Mouse (Mus musculus): ENCODE data around the gene Ptpn3. TPM values are rescaled to one million over a fixed set of nuclear protein-coding genes. Genes with fewer than 3 reads are reported as not detected.

The Ptpn3 gene
- total and polyA plus RNA-seq, 2 experiments = 12.7 to 18.4 TPM

DNA sequence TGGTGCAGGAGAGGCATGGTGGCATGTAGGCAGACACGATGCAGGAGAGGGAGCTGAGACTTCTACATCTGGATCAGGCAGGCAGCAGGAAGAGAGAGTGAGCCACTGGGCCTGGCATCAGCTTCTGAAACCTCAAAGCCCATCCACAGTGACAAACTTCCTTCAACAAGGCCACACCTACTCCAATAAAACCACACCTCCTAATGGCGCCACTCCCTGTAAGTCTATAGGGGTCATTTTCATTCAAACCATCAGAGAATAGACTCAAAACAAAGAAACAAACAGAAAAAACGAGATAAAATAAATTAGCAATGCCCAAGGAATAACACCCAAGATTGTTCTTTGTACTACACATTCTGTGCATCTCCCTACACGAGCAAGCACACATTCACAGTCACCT, 122.8 kb downstream of the Ptpn3 start:
- no peak for DNase-seq (ENCODE audit: extremely low read depth, low read depth, low spot score)
- Histone ChIP-seq H3K27ac (replicated peaks; ENCODE audit: insufficient read depth, low read depth, low read length) (no peak overlapping the region), H3K79me2 (ENCODE audit: control insufficient read depth, insufficient read depth, low read length) (no peaks in the 10 kb centered on the region), H3K27me3 (ENCODE audit: control insufficient read depth, insufficient read depth, low read length) (no peaks in the 10 kb centered on the region), H3K9ac (ENCODE audit: low read depth, low read length) (no peak overlapping the region), H3K36me3 (ENCODE audit: control insufficient read depth, insufficient read depth, low read length) (no peaks in the 10 kb centered on the region), H3K4me3 (ENCODE audit: insufficient read depth, low read depth, low read length) (no peak overlapping the region), H3K4me1 (ENCODE audit: control insufficient read depth, insufficient read depth, low read length) (no peaks in the 10 kb centered on the region)
- 82% methylated on average over 4 of the region's 4 CpGs for WGBS
- TF ChIP-seq POLR2A (IDR thresholded peaks at IDR 0.05; ENCODE audit: extremely low read depth, insufficient read depth, low read length) (no peak), CTCF (IDR thresholded peaks at IDR 0.05; ENCODE audit: low read depth, low read length) (no peak)

GRCm38 (mm10) chr4:57175329-57175728, 126.3 kb downstream of the Ptpn3 start:
- Histone ChIP-seq H3K9ac (ENCODE audit: low read depth, low read length) (no peak overlapping the region), H3K36me3 (ENCODE audit: control insufficient read depth, insufficient read depth, low read length) (no peaks in the 10 kb centered on the region), H3K27me3 (ENCODE audit: control insufficient read depth, insufficient read depth, low read length) (no peaks in the 10 kb centered on the region), H3K27ac (replicated peaks; ENCODE audit: insufficient read depth, low read depth, low read length) (no peak overlapping the region), H3K4me1 (ENCODE audit: control insufficient read depth, insufficient read depth, low read length) (no peaks in the 10 kb centered on the region), H3K4me3 (ENCODE audit: insufficient read depth, low read depth, low read length) (no peak overlapping the region), H3K79me2 (ENCODE audit: control insufficient read depth, insufficient read depth, low read length) (no peaks in the 10 kb centered on the region)
- no peak for DNase-seq (ENCODE audit: extremely low read depth, low read depth, low spot score)
- WGBS = 66% methylated on average over 10 of the region's 10 CpGs
- TF ChIP-seq POLR2A (IDR thresholded peaks at IDR 0.05; ENCODE audit: extremely low read depth, insufficient read depth, low read length) (no peak), CTCF (IDR thresholded peaks at IDR 0.05; ENCODE audit: low read depth, low read length) (no peak)

- Histone ChIP-seq H3K36me3 (ENCODE audit: control insufficient read depth, insufficient read depth, low read length) (no peaks in the 10 kb centered on the region), H3K9ac (ENCODE audit: low read depth, low read length) (no peak overlapping the region), H3K27ac (replicated peaks; ENCODE audit: insufficient read depth, low read depth, low read length) (no peak overlapping the region), H3K27me3 (ENCODE audit: control insufficient read depth, insufficient read depth, low read length) (no peaks in the 10 kb centered on the region), H3K79me2 (ENCODE audit: control insufficient read depth, insufficient read depth, low read length) (no peaks in the 10 kb centered on the region), H3K4me1 (ENCODE audit: control insufficient read depth, insufficient read depth, low read length) (no peaks in the 10 kb centered on the region), H3K4me3 (ENCODE audit: insufficient read depth, low read depth, low read length) (no peak overlapping the region)
- TF ChIP-seq CTCF (IDR thresholded peaks at IDR 0.05; ENCODE audit: low read depth, low read length) = no peak
- no peak for TF ChIP-seq POLR2A (IDR thresholded peaks at IDR 0.05; ENCODE audit: extremely low read depth, insufficient read depth, low read length)
- no peak for DNase-seq (ENCODE audit: extremely low read depth, low read depth, low spot score)
- WGBS = 67% methylated on average over 8 of the region's 8 CpGs
Observed at GRCm38 (mm10) chr4:57172861-57173260, 128.8 kb downstream of the Ptpn3 start.

DNA sequence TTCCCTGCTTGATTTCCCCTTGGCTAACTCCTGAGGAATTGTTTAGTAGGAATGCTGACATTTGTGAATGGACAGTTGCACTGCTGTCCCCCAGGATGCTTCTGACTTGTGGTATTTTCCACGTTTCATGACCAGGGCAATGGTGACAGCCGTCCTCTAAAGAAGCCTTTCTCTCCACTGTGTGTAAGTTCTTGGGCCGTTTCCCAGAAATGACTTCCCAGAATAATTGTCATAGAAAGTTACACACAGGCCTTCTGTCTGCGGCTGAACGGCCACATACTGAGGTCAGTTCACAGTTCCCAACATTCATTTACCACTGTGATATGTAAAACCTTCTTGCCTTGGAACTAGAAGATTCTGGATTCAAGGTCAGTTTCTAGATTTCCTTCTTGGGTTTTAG, 129.8 kb downstream of the Ptpn3 start:
- Histone ChIP-seq H3K27ac (replicated peaks; ENCODE audit: insufficient read depth, low read depth, low read length) (no peak overlapping the region), H3K27me3 (ENCODE audit: control insufficient read depth, insufficient read depth, low read length) (no peaks in the 10 kb centered on the region), H3K36me3 (ENCODE audit: control insufficient read depth, insufficient read depth, low read length) (no peaks in the 10 kb centered on the region), H3K4me3 (ENCODE audit: insufficient read depth, low read depth, low read length) (no peak overlapping the region), H3K79me2 (ENCODE audit: control insufficient read depth, insufficient read depth, low read length) (no peaks in the 10 kb centered on the region), H3K9ac (ENCODE audit: low read depth, low read length) (no peak overlapping the region), H3K4me1 (ENCODE audit: control insufficient read depth, insufficient read depth, low read length) (no peaks in the 10 kb centered on the region)
- 79% methylated on average over 5 of the region's 5 CpGs for WGBS
- no peak for TF ChIP-seq POLR2A (IDR thresholded peaks at IDR 0.05; ENCODE audit: extremely low read depth, insufficient read depth, low read length)
- TF ChIP-seq CTCF (IDR thresholded peaks at IDR 0.05; ENCODE audit: low read depth, low read length) = no peak
- no peak for DNase-seq (ENCODE audit: extremely low read depth, low read depth, low spot score)

- TF ChIP-seq CTCF (IDR thresholded peaks at IDR 0.05; ENCODE audit: low read depth, low read length) (no peak), POLR2A (IDR thresholded peaks at IDR 0.05; ENCODE audit: extremely low read depth, insufficient read depth, low read length) (no peak)
- H3K4me1 ChIP-seq (ENCODE audit: control insufficient read depth, insufficient read depth, low read length) = no peaks in the 10 kb centered on the region
- no peaks in the 10 kb centered on the region for H3K79me2 ChIP-seq (ENCODE audit: control insufficient read depth, insufficient read depth, low read length)
- H3K9ac ChIP-seq (ENCODE audit: low read depth, low read length) = no peak overlapping the region
- no peak for DNase-seq (ENCODE audit: extremely low read depth, low read depth, low spot score)
- H3K36me3 ChIP-seq (ENCODE audit: control insufficient read depth, insufficient read depth, low read length) = no peaks in the 10 kb centered on the region
- H3K27me3 ChIP-seq (ENCODE audit: control insufficient read depth, insufficient read depth, low read length) = no peaks in the 10 kb centered on the region
- no peak overlapping the region for H3K4me3 ChIP-seq (ENCODE audit: insufficient read depth, low read depth, low read length)
- 83% methylated on average over 3 of the region's 3 CpGs for whole genome bisulfite sequencing
- H3K27ac ChIP-seq (replicated peaks; ENCODE audit: insufficient read depth, low read depth, low read length) = no peak overlapping the region
Observed at GRCm38 (mm10) chr4:57168680-57169079, 133.0 kb downstream of the Ptpn3 start.

GRCm38 (mm10) chr4:57168277-57168676, 133.4 kb downstream of the Ptpn3 start:
- H3K79me2 ChIP-seq (ENCODE audit: control insufficient read depth, insufficient read depth, low read length) = no peaks in the 10 kb centered on the region
- 80% methylated on average over 1 of the region's 1 CpGs for WGBS

More at GRCm38 (mm10) chr4:57168277-57168676, 133.4 kb downstream of the Ptpn3 start:
- Histone ChIP-seq H3K27me3 (ENCODE audit: control insufficient read depth, insufficient read depth, low read length) (no peaks in the 10 kb centered on the region), H3K4me3 (ENCODE audit: insufficient read depth, low read depth, low read length) (no peak overlapping the region), H3K36me3 (ENCODE audit: control insufficient read depth, insufficient read depth, low read length) (no peaks in the 10 kb centered on the region), H3K4me1 (ENCODE audit: control insufficient read depth, insufficient read depth, low read length) (no peaks in the 10 kb centered on the region), H3K9ac (ENCODE audit: low read depth, low read length) (no peak overlapping the region), H3K27ac (replicated peaks; ENCODE audit: insufficient read depth, low read depth, low read length) (no peak overlapping the region)
- DNase-seq (ENCODE audit: extremely low read depth, low read depth, low spot score) = no peak
- TF ChIP-seq POLR2A (IDR thresholded peaks at IDR 0.05; ENCODE audit: extremely low read depth, insufficient read depth, low read length) (no peak), CTCF (IDR thresholded peaks at IDR 0.05; ENCODE audit: low read depth, low read length) (no peak)
